Mouse (Mus musculus): Measurements from ENCODE around the gene Arid1b. TPM values are rescaled to one million over a fixed set of nuclear protein-coding genes. Genes with fewer than 3 reads are reported as not detected.

Arid1b gene
- total RNA-seq, 2 experiments from 2014 or later = 15.2 to 23.0 TPM

DNA sequence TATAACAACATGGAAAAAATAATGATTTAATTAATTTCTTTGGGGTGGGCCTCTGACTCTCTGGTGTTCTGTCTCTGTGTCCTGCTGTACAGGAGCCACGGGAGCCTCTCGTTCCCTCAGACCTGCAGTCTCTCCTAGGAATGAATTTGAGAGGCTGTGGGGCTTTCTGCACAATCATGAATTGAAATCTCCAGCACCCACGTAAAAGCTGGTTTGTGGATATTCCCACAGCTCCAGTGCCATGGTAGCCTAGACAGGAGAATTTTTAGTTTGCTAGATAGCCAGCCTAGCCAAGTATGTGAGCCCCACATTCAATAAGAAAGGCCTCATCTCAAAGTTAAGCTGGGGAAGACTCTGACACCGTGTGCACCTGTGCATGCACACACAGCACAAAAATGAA, 335.3 kb downstream of the Arid1b start:
- no peak for ATAC-seq (ENCODE audit: poor library complexity, severe bottlenecking)

GRCm38 (mm10) chr17:5330063-5330462, 335.9 kb downstream of the Arid1b start:
- ATAC-seq (ENCODE audit: poor library complexity, severe bottlenecking) = no peak

DNA sequence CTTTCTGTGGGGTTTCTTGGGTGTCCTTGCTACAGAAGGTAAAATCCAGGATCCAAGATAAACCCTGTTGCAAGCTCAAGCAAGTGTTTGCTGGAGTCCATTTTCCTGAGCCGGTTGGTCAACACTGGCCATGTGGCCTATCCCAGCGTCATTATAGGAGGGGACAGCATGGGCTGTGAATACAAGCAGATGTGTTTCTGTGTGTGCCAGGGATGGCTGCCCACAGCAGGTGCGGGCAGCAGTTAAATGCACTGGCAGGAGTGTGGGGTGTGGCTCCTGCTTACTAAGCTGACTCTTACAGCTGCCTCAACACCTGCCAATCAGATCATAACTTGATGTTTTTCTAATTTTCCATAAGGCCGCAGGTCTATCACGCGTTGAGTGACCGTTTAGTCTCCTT, 336.5 kb downstream of the Arid1b start:
- no peak for ATAC-seq (ENCODE audit: poor library complexity, severe bottlenecking)

DNA sequence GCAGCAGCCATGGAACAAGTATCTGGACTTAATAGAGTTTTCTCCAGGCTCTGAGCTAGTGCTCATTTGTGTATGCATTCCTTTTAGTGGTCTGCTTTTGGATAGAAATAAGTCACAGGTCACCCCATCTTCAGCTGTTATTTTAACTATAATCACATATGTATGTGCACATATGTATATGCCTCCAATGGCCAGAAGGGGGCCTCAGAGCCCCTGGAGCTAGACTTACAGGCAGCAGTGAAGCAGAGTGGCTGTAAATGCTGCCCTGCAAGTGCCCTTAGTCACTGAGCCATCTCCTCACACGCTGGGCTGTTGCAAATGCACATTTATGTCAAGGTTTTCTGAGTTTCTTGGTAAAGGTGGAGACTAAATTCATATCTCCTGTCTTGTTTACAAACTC, 337.3 kb downstream of the Arid1b start:
- ATAC-seq (ENCODE audit: poor library complexity, severe bottlenecking) = no peak

GRCm38 (mm10) chr17:5334567-5334966, 340.4 kb downstream of the Arid1b start:
- no peak for ATAC-seq (ENCODE audit: poor library complexity, severe bottlenecking)

- no peak for ATAC-seq (ENCODE audit: poor library complexity, severe bottlenecking)
Measured at GRCm38 (mm10) chr17:5344426-5344825, 350.3 kb downstream of the Arid1b start.

- no peak for ATAC-seq (ENCODE audit: poor library complexity, severe bottlenecking)
Measured at GRCm38 (mm10) chr17:5345810-5346209, 351.7 kb downstream of the Arid1b start.

GRCm38 (mm10) chr17:5352901-5353300, 358.8 kb downstream of the Arid1b start:
- ATAC-seq (ENCODE audit: poor library complexity, severe bottlenecking) = no peak

- no peak for ATAC-seq (ENCODE audit: poor library complexity, severe bottlenecking)
Measured at GRCm38 (mm10) chr17:5360759-5361158, 366.6 kb downstream of the Arid1b start.

DNA sequence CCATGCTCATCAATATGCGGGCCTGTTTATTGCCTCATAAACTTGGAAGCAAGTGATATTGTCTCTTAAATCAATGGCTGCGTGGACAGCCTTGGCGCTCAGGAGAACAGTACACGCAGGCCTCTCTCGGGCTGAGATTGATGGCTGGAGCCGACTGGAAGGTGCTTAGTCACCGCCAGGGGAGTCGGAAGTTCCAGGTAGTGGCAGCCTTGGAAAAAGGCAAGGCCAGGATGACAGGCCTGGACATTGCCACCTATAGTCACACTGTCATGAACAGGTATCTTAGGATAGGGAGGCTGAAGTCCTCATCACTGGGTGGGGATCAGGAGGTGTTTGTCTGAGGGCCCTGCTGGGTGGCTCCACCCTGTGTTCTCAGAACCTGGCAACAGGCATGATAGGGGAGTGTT, 371.9 kb downstream of the Arid1b start:
- ATAC-seq (ENCODE audit: poor library complexity, severe bottlenecking) = no peak

DNA sequence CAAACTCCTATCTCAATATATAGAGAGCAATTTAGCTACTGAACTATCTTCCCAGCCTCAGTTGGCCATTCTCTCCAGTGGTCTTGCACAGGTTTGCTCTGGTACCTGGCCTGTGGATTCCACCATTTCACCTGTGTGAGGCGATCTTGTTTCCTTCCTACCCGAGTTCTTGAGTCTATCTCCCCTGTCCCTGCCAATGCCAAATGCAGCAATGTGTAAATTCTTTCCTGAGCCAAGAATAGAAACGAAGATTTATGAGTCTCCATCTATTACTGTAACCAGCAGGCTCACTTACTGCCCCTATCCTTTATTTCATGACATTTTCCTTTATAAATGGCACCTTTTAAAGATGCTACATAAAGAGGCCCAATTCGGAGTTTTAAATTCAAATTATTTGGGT, 376.9 kb downstream of the Arid1b start:
- ATAC-seq (ENCODE audit: poor library complexity, severe bottlenecking) = no peak

GRCm38 (mm10) chr17:5371521-5371920, 377.4 kb downstream of the Arid1b start:
- no peak for ATAC-seq (ENCODE audit: poor library complexity, severe bottlenecking)

DNA sequence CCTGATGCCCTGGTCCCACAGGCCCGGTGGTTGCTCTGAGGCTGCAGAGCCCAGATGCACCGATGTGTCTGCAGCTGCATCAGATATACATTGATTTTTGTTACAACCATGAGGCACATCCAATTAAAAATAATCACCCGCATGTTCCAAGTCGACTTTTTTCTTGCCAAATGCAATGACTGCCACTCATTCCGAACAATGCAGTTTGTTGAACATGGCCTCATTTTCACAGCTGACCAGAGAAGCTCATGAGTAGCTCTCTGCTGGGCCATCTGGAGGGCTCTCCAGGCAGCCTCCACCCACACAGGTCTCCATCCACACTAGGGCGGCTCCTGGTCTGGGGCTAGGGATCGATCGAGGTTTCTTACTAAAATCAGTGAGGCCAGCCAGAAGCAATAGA, 378.8 kb downstream of the Arid1b start:
- no peak for ATAC-seq (ENCODE audit: poor library complexity, severe bottlenecking)

DNA sequence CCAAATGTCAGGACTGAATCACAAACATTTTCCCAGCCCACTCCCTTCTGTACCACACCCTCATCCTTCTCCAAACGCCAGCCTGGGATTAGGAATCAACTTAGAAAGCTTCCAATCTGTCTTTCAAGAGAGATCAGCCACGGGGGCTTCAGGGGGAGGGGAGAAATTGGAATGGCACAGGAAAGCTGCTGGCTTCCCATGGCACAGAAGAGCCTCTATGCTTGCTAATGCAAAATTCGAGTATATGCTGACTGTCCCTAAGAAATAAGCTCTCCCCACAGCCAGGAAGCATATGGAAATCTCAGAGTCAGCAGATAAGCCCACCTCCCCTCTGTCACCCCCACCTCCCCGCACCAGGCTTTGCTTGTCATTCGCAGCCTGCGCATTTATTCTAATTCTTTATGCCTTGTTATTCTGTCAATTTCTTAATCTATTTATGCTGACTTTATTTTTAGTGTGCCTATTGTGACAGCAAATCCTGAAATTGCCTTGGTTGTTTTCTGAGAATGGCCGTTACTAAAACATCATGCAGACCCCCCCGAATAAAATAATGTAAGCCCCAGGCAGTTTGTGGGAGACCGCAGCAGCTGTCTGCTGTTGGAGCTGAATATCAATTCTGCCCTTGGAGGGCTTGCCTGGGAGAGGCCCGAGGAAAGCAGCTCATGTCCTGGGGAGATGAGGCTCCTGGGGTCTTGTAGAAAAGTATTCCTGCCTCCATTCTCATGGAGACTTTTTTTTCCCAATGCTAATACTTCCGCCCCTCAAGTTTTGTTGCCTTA, 383.2 kb downstream of the Arid1b start:
- ATAC-seq (ENCODE audit: poor library complexity, severe bottlenecking) = no peak

GRCm38 (mm10) chr17:5377930-5378310, 383.8 kb downstream of the Arid1b start:
- ATAC-seq (ENCODE audit: poor library complexity, severe bottlenecking) = no peak

DNA sequence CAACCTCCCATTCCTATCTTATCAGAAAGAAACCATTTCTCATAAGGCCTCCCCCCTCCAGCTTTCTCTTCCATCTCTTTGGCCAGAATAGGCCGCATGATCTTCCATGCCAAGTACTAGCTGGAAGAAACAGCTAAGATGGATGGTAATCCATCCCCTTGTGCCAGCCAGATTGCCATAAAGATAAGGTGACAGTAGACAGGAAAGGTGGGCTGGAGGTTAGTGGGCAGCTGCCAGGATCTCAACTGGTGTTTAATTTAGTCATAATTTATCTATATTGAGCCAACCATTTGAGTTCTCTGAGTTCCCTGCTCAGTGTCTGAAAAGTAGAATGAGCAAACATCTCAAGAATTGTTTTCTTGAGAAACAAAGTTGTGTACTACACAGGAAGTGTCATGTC, 391.6 kb downstream of the Arid1b start:
- ATAC-seq (ENCODE audit: poor library complexity, severe bottlenecking) = no peak

DNA sequence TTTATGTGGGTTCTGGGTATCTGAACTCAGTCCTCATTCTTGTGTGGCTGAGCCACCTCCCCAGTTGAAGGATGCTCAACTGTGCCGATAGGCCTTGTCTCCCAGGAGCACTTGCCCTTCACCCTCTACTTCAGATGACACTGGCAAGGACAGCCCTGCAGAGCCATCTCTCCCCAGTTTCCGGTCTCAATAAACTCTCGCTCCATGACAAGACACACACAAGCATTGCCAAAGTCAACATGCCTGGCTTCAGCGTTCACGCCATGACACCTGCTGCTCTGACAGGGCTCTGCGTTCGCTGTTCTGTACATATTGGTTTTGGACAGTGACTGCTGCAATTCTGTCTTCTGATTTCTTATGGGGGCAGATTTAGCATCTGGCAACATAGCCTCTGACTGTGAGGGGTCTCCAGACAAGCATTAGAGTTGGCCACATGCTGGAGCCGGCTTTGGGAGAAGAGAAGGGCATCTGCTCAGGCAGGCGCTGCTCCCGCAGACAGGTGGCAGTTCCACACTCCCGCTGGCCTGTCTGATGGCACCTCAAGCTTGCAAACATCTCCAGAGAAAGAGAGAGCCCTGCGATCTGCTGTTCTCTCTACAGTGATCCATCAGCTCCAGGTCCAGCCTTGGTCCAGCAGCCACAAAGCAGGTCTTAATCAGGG, 392.9 kb downstream of the Arid1b start:
- no peak for ATAC-seq (ENCODE audit: poor library complexity, severe bottlenecking)

GRCm38 (mm10) chr17:5388351-5388750, 394.2 kb downstream of the Arid1b start:
- no peak for ATAC-seq (ENCODE audit: poor library complexity, severe bottlenecking)

DNA sequence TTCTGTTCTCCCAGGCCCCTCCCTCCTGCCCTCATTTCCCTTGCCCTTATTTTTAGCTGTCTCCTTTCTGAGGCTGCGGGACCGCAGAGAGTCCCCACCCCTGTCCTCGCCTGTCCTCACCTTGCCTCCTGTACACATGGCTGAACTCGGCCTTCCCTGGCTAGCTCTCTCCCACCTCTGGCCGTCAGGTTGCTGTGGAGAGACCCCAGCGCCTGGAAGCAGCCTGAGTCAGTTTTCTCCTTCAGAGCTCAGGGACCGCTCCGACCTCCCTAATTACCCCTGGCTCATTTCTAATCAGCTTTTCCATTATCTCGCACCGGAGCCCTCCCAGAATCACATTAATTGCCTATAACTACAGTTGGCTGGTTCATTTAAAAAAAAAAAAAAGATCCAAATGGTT, 396.6 kb downstream of the Arid1b start:
- no peak for ATAC-seq (ENCODE audit: poor library complexity, severe bottlenecking)

GRCm38 (mm10) chr17:5395454-5396205, 401.5 kb downstream of the Arid1b start:
- ATAC-seq (ENCODE audit: poor library complexity, severe bottlenecking) = no peak

DNA sequence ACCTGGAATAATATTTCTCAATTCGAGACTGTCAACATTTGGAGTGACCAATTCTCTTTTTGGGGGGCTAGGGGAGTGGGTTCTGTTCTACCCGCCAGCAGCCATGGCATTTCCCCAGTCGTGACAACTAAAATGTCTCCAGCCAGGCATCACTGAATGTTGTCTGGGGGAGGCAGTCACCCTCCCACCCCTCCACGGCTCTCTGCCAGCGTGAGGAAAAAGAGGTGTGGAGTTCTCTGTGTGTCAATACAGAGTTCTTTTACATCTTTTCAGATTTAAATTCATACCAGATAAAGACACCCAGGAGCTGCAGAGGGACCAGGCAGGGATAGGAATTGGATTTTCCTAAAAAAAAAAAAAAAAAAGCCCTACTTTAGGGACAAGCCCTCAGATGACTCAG, 402.1 kb downstream of the Arid1b start:
- no peak for ATAC-seq (ENCODE audit: poor library complexity, severe bottlenecking)
